Mouse (Mus musculus): ENCODE data around the gene Fgfr2. TPM values are rescaled to one million over a fixed set of nuclear protein-coding genes. Genes with fewer than 3 reads are reported as not detected.

The Fgfr2 gene
- polyA plus RNA-seq, 1 experiment from 2014 or later: 137 TPM

DNA sequence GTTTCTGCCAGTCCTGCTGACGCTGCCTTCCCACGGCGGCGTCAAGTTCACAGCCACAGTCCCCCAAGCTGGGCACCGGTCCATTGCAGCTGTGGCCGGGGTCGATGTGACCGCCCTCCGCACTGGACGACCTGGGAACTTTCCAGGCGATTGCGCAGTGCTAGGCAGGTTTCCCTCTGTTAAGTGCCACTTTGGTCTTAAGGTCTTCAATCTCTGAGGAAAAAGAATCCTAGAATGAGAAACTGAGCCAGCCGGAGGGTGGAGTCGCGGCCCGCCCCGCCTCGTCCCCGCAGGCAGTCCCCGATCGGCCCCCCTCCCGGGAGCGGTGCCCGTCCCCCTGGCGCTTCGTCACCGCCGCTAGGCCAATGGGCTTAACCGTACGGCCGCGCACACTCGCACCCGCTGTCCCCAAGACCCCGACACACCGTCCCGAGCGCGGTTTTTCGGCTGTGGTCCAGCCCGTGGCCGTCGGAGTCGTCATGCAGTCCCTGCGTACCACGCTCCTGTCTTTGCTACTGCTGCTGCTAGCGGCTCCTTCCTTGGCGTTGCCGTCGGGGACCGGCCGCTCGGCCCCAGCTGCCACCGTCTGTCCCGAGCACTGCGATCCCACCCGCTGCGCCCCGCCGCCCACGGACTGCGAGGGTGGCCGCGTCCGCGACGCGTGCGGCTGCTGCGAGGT is 2187.2 kb downstream of the Fgfr2 start, which contains the start of gene Htra1:
Htra1 (plus strand) TSS at position 319 of the 679 bp plus-strand sequence.
- peak; percentile 85 for ATAC-seq (ENCODE audit: insufficient number of reproducible peaks, low FRiP score, low TSS enrichment, low read depth)
- H3K9me3 ChIP-seq (replicated peaks): no peaks in the 10 kb centered on the region
- H3K9ac ChIP-seq: peak within 1 kb of the TSS; percentile 47
- H3K36me3 ChIP-seq: no peaks in the 10 kb centered on the region
- peaks cover 27% of the 10 kb centered on the region for H3K4me1 ChIP-seq
- peaks cover 53% of the 10 kb centered on the region for H3K27me3 ChIP-seq
- peak within 1 kb of the TSS; percentile 57 for H3K4me3 ChIP-seq (replicated peaks)
- H3K27ac ChIP-seq (replicated peaks): no peak within 1 kb of the TSS
- H3K4me2 ChIP-seq (replicated peaks): peak within 1 kb of the TSS; percentile 92
- WGBS: under 1% methylated on average over 70 of the region's 70 CpGs

GRCm38 (mm10) chr7:130935421-130935792 is 2187.7 kb downstream of the Fgfr2 start:
- Histone ChIP-seq H3K4me1 (peaks cover 27% of the 10 kb centered on the region), H3K9me3 (replicated peaks) (no peaks in the 10 kb centered on the region), H3K4me3 (replicated peaks) (peak overlapping the region; percentile 57), H3K4me2 (replicated peaks) (peak overlapping the region; percentile 92), H3K36me3 (no peaks in the 10 kb centered on the region), H3K27ac (replicated peaks) (no peak overlapping the region), H3K27me3 (peaks cover 53% of the 10 kb centered on the region), H3K9ac (0 out of 2 replicates have a peak overlapping the region, but pooled peaks have one; percentile 47)
- no peak for ATAC-seq (ENCODE audit: insufficient number of reproducible peaks, low FRiP score, low TSS enrichment, low read depth)
- WGBS: 6% methylated on average over 16 of the region's 16 CpGs

- Histone ChIP-seq H3K9ac (no peak overlapping the region), H3K4me2 (replicated peaks) (no peak overlapping the region), H3K4me1 (peaks cover 27% of the 10 kb centered on the region), H3K27me3 (peaks cover 53% of the 10 kb centered on the region), H3K27ac (replicated peaks) (no peak overlapping the region), H3K36me3 (no peaks in the 10 kb centered on the region), H3K4me3 (replicated peaks) (no peak overlapping the region), H3K9me3 (replicated peaks) (no peaks in the 10 kb centered on the region)
- WGBS: 85% methylated on average over 4 of the region's 4 CpGs
- ATAC-seq (ENCODE audit: insufficient number of reproducible peaks, low FRiP score, low TSS enrichment, low read depth): no peak
Observed at GRCm38 (mm10) chr7:130934654-130935053, 2188.5 kb downstream of the Fgfr2 start.

DNA sequence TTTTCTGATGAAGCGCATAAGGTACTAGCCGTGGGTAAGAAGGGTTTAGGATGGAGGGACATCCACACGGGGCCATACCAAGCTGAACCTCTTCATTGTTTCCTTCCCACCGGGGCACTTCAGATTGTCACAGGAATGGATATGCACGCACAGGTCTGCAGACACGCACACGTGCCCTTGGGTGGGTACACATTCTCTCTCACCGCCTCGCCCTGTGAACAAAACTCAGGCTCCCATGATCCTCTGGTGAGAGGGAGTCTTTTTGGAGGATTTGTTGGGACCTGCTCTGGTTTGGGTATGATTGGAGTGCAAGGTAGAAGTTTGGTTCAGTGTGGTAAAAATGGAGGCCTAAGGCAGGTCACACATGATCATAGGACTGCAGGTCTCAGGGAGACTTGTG is 2190.2 kb downstream of the Fgfr2 start:
- Histone ChIP-seq H3K27ac (replicated peaks) (no peak overlapping the region), H3K9ac (no peak overlapping the region), H3K9me3 (replicated peaks) (no peaks in the 10 kb centered on the region), H3K4me3 (replicated peaks) (no peak overlapping the region), H3K36me3 (no peaks in the 10 kb centered on the region), H3K4me2 (replicated peaks) (no peak overlapping the region), H3K27me3 (peaks cover 39% of the 10 kb centered on the region), H3K4me1 (peaks cover 27% of the 10 kb centered on the region)
- ATAC-seq (ENCODE audit: insufficient number of reproducible peaks, low FRiP score, low TSS enrichment, low read depth): no peak
- WGBS: 75% methylated on average over 9 of the region's 9 CpGs

- no peak for ATAC-seq (ENCODE audit: insufficient number of reproducible peaks, low FRiP score, low TSS enrichment, low read depth)
- peaks cover 4% of the 10 kb centered on the region for H3K4me1 ChIP-seq
- H3K27me3 ChIP-seq: peaks cover 21% of the 10 kb centered on the region
- H3K9me3 ChIP-seq (replicated peaks): no peaks in the 10 kb centered on the region
- no peak overlapping the region for H3K9ac ChIP-seq
- no peak overlapping the region for H3K27ac ChIP-seq (replicated peaks)
- no peak overlapping the region for H3K4me2 ChIP-seq (replicated peaks)
- H3K36me3 ChIP-seq: no peaks in the 10 kb centered on the region
- no peak overlapping the region for H3K4me3 ChIP-seq (replicated peaks)
- 62% methylated on average over 3 of the region's 3 CpGs for WGBS
Observed at GRCm38 (mm10) chr7:130930401-130930800, 2192.7 kb downstream of the Fgfr2 start.

- no peak overlapping the region for H3K4me2 ChIP-seq (replicated peaks)
- ATAC-seq (ENCODE audit: insufficient number of reproducible peaks, low FRiP score, low TSS enrichment, low read depth): no peak; the same call in 1 of the 2 replicates
- H3K9me3 ChIP-seq (replicated peaks): no peaks in the 10 kb centered on the region
Observed at GRCm38 (mm10) chr7:130922981-130923731, 2200.0 kb downstream of the Fgfr2 start.

GRCm38 (mm10) chr7:130918260-130918659 is 2204.9 kb downstream of the Fgfr2 start:
- no peak for ATAC-seq (ENCODE audit: insufficient number of reproducible peaks, low FRiP score, low TSS enrichment, low read depth)
- 54% methylated on average over 2 of the region's 2 CpGs for WGBS
- peaks cover 4% of the 10 kb centered on the region; the same call in 1 of the 2 replicates for H3K36me3 ChIP-seq

More at GRCm38 (mm10) chr7:130922981-130923731, 2200.0 kb downstream of the Fgfr2 start:
- H3K9ac ChIP-seq: no peak overlapping the region
- no peaks in the 10 kb centered on the region for H3K36me3 ChIP-seq
- no peaks in the 10 kb centered on the region for H3K27me3 ChIP-seq
- H3K4me3 ChIP-seq (replicated peaks): no peak overlapping the region
- WGBS: 62% methylated on average over 13 of the region's 13 CpGs
- H3K4me1 ChIP-seq: no peaks in the 10 kb centered on the region
- H3K27ac ChIP-seq (replicated peaks): no peak overlapping the region

GRCm38 (mm10) chr7:130914693-130915363 is 2208.3 kb downstream of the Fgfr2 start:
- no peak for ATAC-seq (ENCODE audit: insufficient number of reproducible peaks, low FRiP score, low TSS enrichment, low read depth)
- Histone ChIP-seq H3K4me2 (replicated peaks) (no peak overlapping the region), H3K36me3 (peaks cover 22% of the 10 kb centered on the region; the same call in 1 of the 2 replicates), H3K27ac (replicated peaks) (no peak overlapping the region), H3K9ac (no peak overlapping the region), H3K4me3 (replicated peaks) (no peak overlapping the region), H3K27me3 (no peaks in the 10 kb centered on the region), H3K4me1 (no peaks in the 10 kb centered on the region), H3K9me3 (replicated peaks) (no peaks in the 10 kb centered on the region)
- 46% methylated on average over 5 of the region's 5 CpGs for WGBS

More at GRCm38 (mm10) chr7:130918260-130918659, 2204.9 kb downstream of the Fgfr2 start:
- no peak overlapping the region for H3K4me3 ChIP-seq (replicated peaks)
- H3K27ac ChIP-seq (replicated peaks): no peak overlapping the region
- no peaks in the 10 kb centered on the region for H3K4me1 ChIP-seq
- H3K9me3 ChIP-seq (replicated peaks): no peaks in the 10 kb centered on the region
- H3K9ac ChIP-seq: no peak overlapping the region
- no peak overlapping the region for H3K4me2 ChIP-seq (replicated peaks)
- H3K27me3 ChIP-seq: no peaks in the 10 kb centered on the region

DNA sequence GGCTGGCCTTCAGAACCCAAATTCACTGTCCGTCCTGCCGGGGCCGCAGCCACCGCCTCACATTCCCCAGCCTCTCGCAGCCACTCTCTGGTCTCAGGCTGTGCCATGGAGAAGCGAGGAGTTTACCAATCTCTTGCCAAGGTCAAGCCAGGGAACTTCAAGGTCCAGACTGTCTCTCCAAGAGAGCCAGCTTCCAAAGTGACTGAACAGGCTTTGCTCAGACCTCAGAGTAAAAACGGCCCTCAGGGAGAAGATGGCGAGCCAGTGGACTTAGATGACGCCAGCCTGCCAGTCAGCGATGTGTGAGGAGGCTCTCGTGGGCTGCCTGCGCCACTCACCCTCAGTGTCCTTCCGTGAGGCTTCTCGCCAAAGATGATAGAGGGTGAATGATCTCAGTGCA is 2212.3 kb downstream of the Fgfr2 start:
- Histone ChIP-seq H3K4me2 (replicated peaks) (no peak overlapping the region), H3K27ac (replicated peaks) (no peak overlapping the region), H3K9me3 (replicated peaks) (no peaks in the 10 kb centered on the region), H3K27me3 (no peaks in the 10 kb centered on the region), H3K9ac (no peak overlapping the region), H3K36me3 (peaks cover 40% of the 10 kb centered on the region), H3K4me3 (replicated peaks) (no peak overlapping the region), H3K4me1 (no peaks in the 10 kb centered on the region)
- ATAC-seq (ENCODE audit: insufficient number of reproducible peaks, low FRiP score, low TSS enrichment, low read depth): no peak
- 92% methylated on average over 14 of the region's 14 CpGs for WGBS

DNA sequence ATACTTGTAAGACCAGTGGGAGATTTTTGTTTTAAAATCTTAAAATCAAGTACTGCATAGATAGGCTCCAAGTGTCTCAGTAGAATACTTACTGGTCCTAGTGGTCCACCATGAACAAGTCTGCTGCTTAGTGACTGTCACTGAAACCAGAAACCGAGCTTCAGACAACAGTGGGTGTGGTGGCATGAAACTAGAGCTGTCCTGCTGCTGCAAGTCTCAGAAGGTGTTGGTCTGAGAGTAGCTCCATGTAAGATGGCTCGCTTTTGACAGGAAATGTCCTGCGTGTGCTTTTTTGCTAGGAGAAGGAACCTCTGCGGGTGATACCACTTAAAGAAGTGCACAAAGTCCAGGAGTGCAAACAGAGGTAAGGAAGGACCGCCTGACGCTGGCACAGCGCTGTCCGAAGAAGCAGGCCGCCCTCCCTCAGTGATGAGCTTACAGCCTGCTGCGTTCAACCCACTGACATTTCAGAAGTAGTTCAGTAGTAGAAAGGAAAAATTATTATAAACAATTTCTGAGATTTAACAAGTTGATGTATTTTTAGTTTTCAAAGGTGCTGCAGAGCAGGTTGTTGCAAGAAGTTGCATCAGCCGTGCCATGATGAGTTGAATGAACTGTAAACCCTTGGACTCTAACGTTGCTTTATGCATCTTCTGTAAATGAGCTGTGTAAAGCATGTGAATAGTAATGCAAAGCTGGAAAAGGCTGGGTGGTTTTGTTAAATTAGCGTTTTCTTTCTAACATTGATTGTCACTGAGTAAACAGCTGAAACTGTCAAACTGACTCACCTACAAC is 2218.4 kb downstream of the Fgfr2 start:
- no peak overlapping the region for H3K4me2 ChIP-seq (replicated peaks)
- no peak overlapping the region for H3K4me3 ChIP-seq (replicated peaks)
- no peak overlapping the region for H3K27ac ChIP-seq (replicated peaks)
- H3K36me3 ChIP-seq: peaks cover 39% of the 10 kb centered on the region
- ATAC-seq (ENCODE audit: insufficient number of reproducible peaks, low FRiP score, low TSS enrichment, low read depth): no peak
- no peaks in the 10 kb centered on the region for H3K9me3 ChIP-seq (replicated peaks)
- H3K4me1 ChIP-seq: no peaks in the 10 kb centered on the region
- H3K9ac ChIP-seq: no peak overlapping the region
- WGBS: 86% methylated on average over 13 of the region's 13 CpGs
- no peaks in the 10 kb centered on the region for H3K27me3 ChIP-seq

Data from embryonic facial prominence, embryonic 15.5 days (tissue).